Mouse (Mus musculus): Measurements from ENCODE around the gene C5ar1. TPM values are rescaled to one million over a fixed set of nuclear protein-coding genes. Genes with fewer than 3 reads are reported as not detected.
A peak's percentile ranks its signal among the peaks of the same experiment; 100 is the strongest.

Gene C5ar1
- polyA plus RNA-seq, 1 experiment from 2014 or later = 3.4 TPM

GRCm38 (mm10) chr7:16203505-16203903, 55.8 kb downstream of the C5ar1 start:
- Histone ChIP-seq H3K27me3 (replicated peaks; ENCODE audit: control insufficient read depth, insufficient read depth, low read length) (no peaks in the 10 kb centered on the region), H3K9me3 (ENCODE audit: control insufficient read depth, low read length) (no peaks in the 10 kb centered on the region), H3K9ac (ENCODE audit: low read depth, low read length) (no peak overlapping the region), H3K4me3 (ENCODE audit: low read depth, low read length) (no peak overlapping the region), H3K4me2 (no peak overlapping the region), H3K4me1 (replicated peaks; ENCODE audit: control insufficient read depth, insufficient read depth, low read length) (no peaks in the 10 kb centered on the region), H3K27ac (ENCODE audit: low read depth, low read length) (no peak overlapping the region), H3K36me3 (ENCODE audit: control insufficient read depth, insufficient read depth, low read length) (peaks cover 34% of the 10 kb centered on the region)
- ATAC-seq (replicated peaks; ENCODE audit: low FRiP score) = no peak
- no peak for DNase-seq (ENCODE audit: low spot score)
- 92% methylated on average over 13 of the region's 13 CpGs for WGBS

DNA sequence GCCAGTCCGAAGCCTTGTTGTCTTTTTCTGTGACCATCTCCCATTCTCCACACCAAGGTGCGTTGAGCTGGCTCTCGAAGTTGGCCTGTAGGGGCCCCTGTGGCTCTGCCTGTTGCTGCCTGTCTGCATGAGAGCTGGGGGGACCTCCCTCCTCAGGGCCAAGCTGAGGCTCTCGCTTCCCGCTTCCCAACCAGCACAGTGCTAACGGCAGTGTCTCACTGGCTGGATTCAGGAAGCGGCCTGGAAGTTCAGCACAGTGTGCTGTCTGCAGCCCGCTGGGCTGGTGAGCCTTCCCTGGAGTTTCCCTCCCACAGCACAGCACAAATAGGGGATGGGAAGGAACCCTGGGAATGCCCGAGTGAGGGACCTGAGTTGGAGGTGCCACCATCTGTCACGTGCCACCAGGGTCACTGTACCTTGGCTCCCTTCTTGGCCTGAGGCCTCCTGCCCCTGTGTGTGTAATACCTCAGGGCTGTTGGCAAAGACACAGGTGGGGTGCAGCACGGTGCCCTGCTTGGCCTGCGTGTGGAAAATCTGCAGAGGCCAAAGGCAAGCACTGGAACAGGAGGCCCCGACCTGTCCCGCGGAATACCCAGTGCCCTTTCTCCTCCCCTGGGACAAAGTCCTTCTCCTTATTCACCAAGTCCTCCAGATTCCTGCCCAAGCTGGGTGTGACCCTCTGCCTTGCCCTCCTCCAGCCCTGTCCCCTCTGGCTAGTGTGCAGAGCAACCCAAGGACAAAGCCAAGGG, 56.4 kb downstream of the C5ar1 start:
- no peak for DNase-seq (ENCODE audit: low spot score)
- WGBS = 78% methylated on average over 15 of the region's 15 CpGs
- Histone ChIP-seq H3K27ac (ENCODE audit: low read depth, low read length) (no peak overlapping the region), H3K36me3 (ENCODE audit: control insufficient read depth, insufficient read depth, low read length) (peaks cover 35% of the 10 kb centered on the region), H3K4me3 (ENCODE audit: low read depth, low read length) (no peak overlapping the region), H3K4me2 (no peak overlapping the region), H3K4me1 (replicated peaks; ENCODE audit: control insufficient read depth, insufficient read depth, low read length) (no peaks in the 10 kb centered on the region), H3K9ac (ENCODE audit: low read depth, low read length) (no peak overlapping the region), H3K27me3 (replicated peaks; ENCODE audit: control insufficient read depth, insufficient read depth, low read length) (no peaks in the 10 kb centered on the region), H3K9me3 (ENCODE audit: control insufficient read depth, low read length) (no peaks in the 10 kb centered on the region)
- ATAC-seq (replicated peaks; ENCODE audit: low FRiP score) = no peak

DNA sequence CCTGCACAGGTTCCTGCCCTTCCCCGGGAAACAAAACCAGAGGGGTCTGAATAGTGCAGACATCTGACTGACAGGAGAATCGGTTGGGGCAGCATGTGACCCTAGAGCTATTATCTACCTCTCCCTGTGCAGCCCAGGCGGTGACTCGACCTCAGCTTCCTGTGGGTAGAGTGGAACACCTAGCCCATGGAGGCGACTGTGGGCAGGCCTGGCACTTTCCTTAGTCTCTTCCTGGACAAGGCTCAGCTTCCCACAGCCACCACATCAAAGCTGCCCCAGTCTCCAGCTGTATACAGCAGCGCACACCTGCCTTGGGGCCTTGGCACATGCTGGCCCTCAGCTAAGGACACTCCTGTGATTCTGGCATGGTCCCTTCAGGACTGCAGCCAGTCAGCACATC, 58.2 kb downstream of the C5ar1 start:
- Histone ChIP-seq H3K27me3 (replicated peaks; ENCODE audit: control insufficient read depth, insufficient read depth, low read length) (no peaks in the 10 kb centered on the region), H3K9ac (ENCODE audit: low read depth, low read length) (no peak overlapping the region), H3K36me3 (ENCODE audit: control insufficient read depth, insufficient read depth, low read length) (peaks cover 38% of the 10 kb centered on the region), H3K9me3 (ENCODE audit: control insufficient read depth, low read length) (no peaks in the 10 kb centered on the region), H3K27ac (ENCODE audit: low read depth, low read length) (no peak overlapping the region), H3K4me3 (ENCODE audit: low read depth, low read length) (no peak overlapping the region), H3K4me1 (replicated peaks; ENCODE audit: control insufficient read depth, insufficient read depth, low read length) (no peaks in the 10 kb centered on the region), H3K4me2 (no peak overlapping the region)
- 60% methylated on average over 6 of the region's 6 CpGs for WGBS
- no peak for DNase-seq (ENCODE audit: low spot score)
- ATAC-seq (replicated peaks; ENCODE audit: low FRiP score) = no peak

- H3K36me3 ChIP-seq (ENCODE audit: control insufficient read depth, insufficient read depth, low read length) = peaks cover 30% of the 10 kb centered on the region
- H3K27me3 ChIP-seq (replicated peaks; ENCODE audit: control insufficient read depth, insufficient read depth, low read length) = no peaks in the 10 kb centered on the region
- H3K9ac ChIP-seq (ENCODE audit: low read depth, low read length) = no peak overlapping the region
- H3K4me1 ChIP-seq (replicated peaks; ENCODE audit: control insufficient read depth, insufficient read depth, low read length) = no peaks in the 10 kb centered on the region
- DNase-seq (ENCODE audit: low spot score) (no peak), ATAC-seq (replicated peaks; ENCODE audit: low FRiP score) (no peak)
- no peak overlapping the region for H3K27ac ChIP-seq (ENCODE audit: low read depth, low read length)
- WGBS = 81% methylated on average over 11 of the region's 11 CpGs
- no peak overlapping the region for H3K4me2 ChIP-seq
- no peak overlapping the region for H3K4me3 ChIP-seq (ENCODE audit: low read depth, low read length)
- no peaks in the 10 kb centered on the region for H3K9me3 ChIP-seq (ENCODE audit: control insufficient read depth, low read length)
Measured at GRCm38 (mm10) chr7:16198540-16198939, 60.8 kb downstream of the C5ar1 start.

- Histone ChIP-seq H3K4me3 (ENCODE audit: low read depth, low read length) (no peak overlapping the region), H3K27me3 (replicated peaks; ENCODE audit: control insufficient read depth, insufficient read depth, low read length) (no peaks in the 10 kb centered on the region), H3K9ac (ENCODE audit: low read depth, low read length) (0 out of 2 replicates have a peak overlapping the region, but pooled peaks have one; percentile 6), H3K36me3 (ENCODE audit: control insufficient read depth, insufficient read depth, low read length) (peaks cover 24% of the 10 kb centered on the region), H3K4me2 (no peak overlapping the region), H3K4me1 (replicated peaks; ENCODE audit: control insufficient read depth, insufficient read depth, low read length) (no peaks in the 10 kb centered on the region), H3K9me3 (ENCODE audit: control insufficient read depth, low read length) (no peaks in the 10 kb centered on the region), H3K27ac (ENCODE audit: low read depth, low read length) (no peak overlapping the region)
- DNase-seq (ENCODE audit: low spot score) (no peak), ATAC-seq (replicated peaks; ENCODE audit: low FRiP score) (no peak)
- WGBS = 67% methylated on average over 5 of the region's 5 CpGs
Measured at GRCm38 (mm10) chr7:16197166-16197565, 62.2 kb downstream of the C5ar1 start.

Other genes starting within 250 kb of the C5ar1 start
- gene Bicra, start 211.6 kb downstream of the C5ar1 start, polyA plus RNA-seq (2014; fragmentation: Nextera tagmentation; extraction: Ambion mirVana) = 5.3 and 7.3 TPM in 2 replicates
- gene Zfp541, start 197.7 kb downstream of the C5ar1 start, polyA plus RNA-seq (2014; fragmentation: Nextera tagmentation; extraction: Ambion mirVana) = not detected in 2 replicates
- gene Napa, start 161.1 kb downstream of the C5ar1 start, polyA plus RNA-seq (2014; fragmentation: Nextera tagmentation; extraction: Ambion mirVana) = 167 and 174 TPM in 2 replicates
- gene Kptn, start 139.6 kb downstream of the C5ar1 start, polyA plus RNA-seq (2014; fragmentation: Nextera tagmentation; extraction: Ambion mirVana) = 20.2 and 20.7 TPM in 2 replicates
- gene Slc8a2, start 129.7 kb downstream of the C5ar1 start, polyA plus RNA-seq (2014; fragmentation: Nextera tagmentation; extraction: Ambion mirVana) = 0.07 and 0.18 TPM in 2 replicates
- gene Meis3, start 84.5 kb downstream of the C5ar1 start, polyA plus RNA-seq (2014; fragmentation: Nextera tagmentation; extraction: Ambion mirVana) = 14.2 and 17.7 TPM in 2 replicates
- gene Dhx34, start 37.5 kb downstream of the C5ar1 start, polyA plus RNA-seq (2014; fragmentation: Nextera tagmentation; extraction: Ambion mirVana) = 13.8 and 14.4 TPM in 2 replicates
- gene C5ar2, start 15.4 kb downstream of the C5ar1 start, polyA plus RNA-seq (2014; fragmentation: Nextera tagmentation; extraction: Ambion mirVana) = 1.3 and 1.8 TPM in 2 replicates
- gene Inafm1, start 14.1 kb upstream of the C5ar1 start, polyA plus RNA-seq (2014; fragmentation: Nextera tagmentation; extraction: Ambion mirVana) = 9.3 and 10.6 TPM in 2 replicates
- 21.7 and 25.3 TPM in 2 replicates for gene Ccdc9, start 27.3 kb upstream of the C5ar1 start, polyA plus RNA-seq (2014; fragmentation: Nextera tagmentation; extraction: Ambion mirVana)
- 4.7 and 6.4 TPM in 2 replicates for gene Bbc3, start 48.9 kb upstream of the C5ar1 start, polyA plus RNA-seq (2014; fragmentation: Nextera tagmentation; extraction: Ambion mirVana)
- gene Sae1, start 128.3 kb upstream of the C5ar1 start, polyA plus RNA-seq (2014; fragmentation: Nextera tagmentation; extraction: Ambion mirVana) = 267 and 287 TPM in 2 replicates
- 14.1 and 18.6 TPM in 2 replicates for gene Zc3h4, start 141.4 kb upstream of the C5ar1 start, polyA plus RNA-seq (2014; fragmentation: Nextera tagmentation; extraction: Ambion mirVana)
- gene Tmem160, start 193.2 kb upstream of the C5ar1 start, polyA plus RNA-seq (2014; fragmentation: Nextera tagmentation; extraction: Ambion mirVana) = 54.4 and 54.5 TPM in 2 replicates
- gene Npas1, start 218.2 kb upstream of the C5ar1 start, polyA plus RNA-seq (2014; fragmentation: Nextera tagmentation; extraction: Ambion mirVana) = 0.18 and 0.22 TPM in 2 replicates

All from liver, embryonic 11.5 days (tissue).